Mouse (Mus musculus) heart, postnatal 4 days (tissue): Measurements from ENCODE around the gene Eps8l3. TPM values are rescaled to one million over a fixed set of nuclear protein-coding genes. Genes with fewer than 3 reads are reported as not detected.
A peak's percentile ranks its signal among the peaks of the same experiment; 100 is the strongest.

ENCODE experiments used
- DNase-seq: peaks from one replicate; pipeline ENCODE4 v3.0.0; 2021
- total RNA-seq, 2 experiments: library from RNA; stranded (reverse); gene quantifications; 2 replicates each; pipeline ENCODE4 v1.2.3; 2021

The Eps8l3 gene
- total RNA-seq = not detected

DNA sequence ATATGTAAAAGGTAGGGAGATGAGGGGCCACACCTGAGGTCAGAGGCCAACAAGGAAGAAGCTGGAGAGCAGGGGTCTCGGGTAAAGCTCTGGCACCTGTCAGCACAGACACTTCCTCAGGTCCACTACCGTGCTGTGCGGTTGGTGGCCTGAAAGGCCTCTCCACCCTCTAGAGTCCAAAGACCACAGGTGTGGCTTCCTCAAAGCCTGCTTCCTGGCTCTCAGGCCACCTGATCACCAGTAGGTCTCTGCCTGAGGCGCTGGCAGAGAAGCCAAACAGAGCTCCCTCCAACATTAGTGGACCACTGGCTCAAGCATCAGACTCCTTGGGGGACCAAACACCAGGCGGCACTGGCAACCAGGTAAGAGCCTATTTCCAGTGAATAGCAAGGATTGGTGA is at the start of gene Eps8l3:
Eps8l3 (plus strand) TSS at position 225 of the 400 bp plus-strand sequence.
- no peak for DNase-seq

- no peak for DNase-seq
These were observed 49.1 kb upstream of the Eps8l3 start for GRCm38 (mm10) chr3:107827873-107828405.

- DNase-seq = no peak
These were observed 48.5 kb upstream of the Eps8l3 start for GRCm38 (mm10) chr3:107828518-107828917.

DNA sequence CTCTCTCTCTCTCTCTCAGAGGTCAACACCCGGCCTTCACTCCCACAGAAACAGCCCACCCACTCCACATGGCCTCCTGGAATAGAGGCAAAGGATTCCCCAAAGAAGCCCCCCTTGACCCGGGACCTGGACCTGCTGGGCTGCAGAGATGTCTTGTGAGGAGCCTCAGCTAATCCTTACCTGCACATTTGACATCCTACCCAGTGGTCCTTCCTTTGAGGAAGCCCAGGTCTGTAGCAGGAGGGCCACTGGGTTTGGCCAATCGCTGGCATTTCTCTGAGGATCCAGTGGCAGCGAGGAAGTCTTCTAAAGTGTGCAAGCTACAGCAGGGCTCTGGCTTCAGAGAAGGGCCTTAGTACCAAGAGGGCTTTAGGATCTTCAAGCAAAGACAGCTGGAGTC is 48.0 kb upstream of the Eps8l3 start:
- no peak for DNase-seq

DNA sequence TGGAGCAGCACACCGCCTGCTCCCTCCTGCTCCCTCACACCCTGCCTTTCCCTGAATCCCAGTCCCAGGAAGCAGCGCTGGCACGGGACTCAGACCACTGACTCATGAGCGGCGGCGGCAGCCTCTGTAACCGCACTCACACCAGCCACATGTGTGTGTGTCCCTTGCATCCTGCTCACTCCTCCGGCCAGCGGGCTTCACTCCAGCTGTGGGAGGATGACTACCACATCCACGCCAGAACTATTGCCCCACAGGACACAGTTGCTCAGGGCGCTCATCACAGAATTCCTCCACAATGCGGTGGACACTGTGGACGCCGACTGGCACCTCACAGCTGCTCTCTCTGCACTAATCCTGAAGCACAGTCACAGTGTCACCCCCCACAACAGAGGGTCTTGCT is 47.4 kb upstream of the Eps8l3 start:
- peak; percentile 64 for DNase-seq

GRCm38 (mm10) chr3:107831875-107832554 is 45.0 kb upstream of the Eps8l3 start:
- no peak for DNase-seq

DNA sequence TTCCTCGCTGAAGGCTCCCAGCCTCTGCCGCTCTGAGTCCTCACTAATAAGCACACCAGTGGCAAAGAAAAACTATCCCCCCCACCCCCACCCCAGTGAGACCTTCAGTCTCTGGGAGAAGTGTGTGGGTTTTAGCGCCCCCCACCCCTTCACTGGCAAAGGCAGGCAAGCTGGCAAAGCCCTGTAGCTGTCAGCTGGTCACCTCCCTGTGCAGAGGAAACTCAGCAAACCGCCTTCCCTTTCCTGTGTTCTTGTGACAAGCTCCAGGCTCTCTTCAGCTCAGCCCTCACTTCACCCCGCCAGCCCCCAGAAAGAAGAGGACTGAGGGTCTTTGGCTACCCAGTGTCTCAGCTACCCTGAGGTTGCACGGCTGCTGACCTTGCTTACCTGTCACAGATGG is 44.4 kb upstream of the Eps8l3 start:
- DNase-seq = no peak

- no peak for DNase-seq
These were observed 43.7 kb upstream of the Eps8l3 start for GRCm38 (mm10) chr3:107833370-107833769.

DNA sequence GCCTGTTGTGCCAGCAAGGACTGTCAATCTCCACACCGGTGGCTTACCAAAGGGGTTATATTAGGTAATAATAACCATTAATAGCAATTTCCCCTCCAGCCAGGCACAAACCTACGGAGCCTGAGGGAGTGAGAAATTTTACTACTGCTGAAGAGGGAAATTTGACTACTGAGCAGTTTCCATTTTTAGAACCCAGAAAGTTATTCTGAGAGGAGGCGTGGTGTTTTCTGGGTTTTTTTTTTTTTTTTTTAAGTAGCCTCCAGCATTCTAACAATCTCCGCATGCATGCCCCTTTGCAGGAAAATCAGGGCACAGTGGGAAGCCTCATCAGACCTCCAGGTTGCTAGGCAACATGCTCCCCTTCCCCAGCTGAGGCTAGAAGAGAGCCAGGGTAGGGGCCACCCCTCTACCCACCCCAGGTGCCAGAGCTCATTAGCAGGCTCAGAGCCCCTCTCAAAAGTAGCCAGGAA is 43.1 kb upstream of the Eps8l3 start:
- no peak for DNase-seq

- DNase-seq = no peak
These were observed 41.7 kb upstream of the Eps8l3 start for GRCm38 (mm10) chr3:107835301-107835700.

DNA sequence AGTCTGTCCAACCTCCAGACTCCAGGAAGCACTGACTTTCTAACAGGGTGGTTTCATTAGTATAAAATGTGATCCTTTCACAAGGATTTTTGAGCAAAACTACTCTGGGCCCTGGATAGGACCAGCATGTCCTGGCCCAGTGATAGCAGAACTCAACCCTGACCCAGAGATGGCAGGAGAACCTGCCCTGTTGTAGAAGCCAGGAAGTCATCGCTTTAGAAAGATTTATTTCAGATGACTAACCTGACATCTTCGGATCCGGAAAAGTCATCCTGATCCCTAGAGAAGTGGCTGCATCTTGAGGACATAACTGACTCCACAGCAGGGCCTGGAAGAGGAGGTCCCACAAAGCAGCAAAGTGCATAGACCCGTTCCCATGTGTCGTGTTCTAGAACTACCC is 37.2 kb upstream of the Eps8l3 start:
- DNase-seq = no peak

DNA sequence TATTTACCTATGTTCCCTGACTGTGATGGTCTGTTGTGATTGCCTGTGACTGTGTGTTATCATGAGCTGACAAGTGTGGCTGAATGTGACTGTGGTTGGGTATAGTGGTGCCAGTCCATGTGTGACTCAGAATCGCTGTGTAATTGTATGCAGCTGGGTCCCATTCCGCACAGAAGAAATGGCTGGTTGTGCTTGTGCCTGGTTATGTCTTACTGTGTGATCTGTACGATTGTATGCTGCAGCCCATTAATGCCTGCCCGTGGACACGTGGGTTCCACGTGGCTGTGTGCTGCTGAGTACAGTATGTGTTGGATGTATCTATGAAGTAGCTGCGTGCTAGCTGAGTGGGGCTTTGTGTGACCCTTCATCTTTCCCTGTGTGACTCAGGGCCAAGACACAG is 36.2 kb upstream of the Eps8l3 start:
- DNase-seq = no peak

DNA sequence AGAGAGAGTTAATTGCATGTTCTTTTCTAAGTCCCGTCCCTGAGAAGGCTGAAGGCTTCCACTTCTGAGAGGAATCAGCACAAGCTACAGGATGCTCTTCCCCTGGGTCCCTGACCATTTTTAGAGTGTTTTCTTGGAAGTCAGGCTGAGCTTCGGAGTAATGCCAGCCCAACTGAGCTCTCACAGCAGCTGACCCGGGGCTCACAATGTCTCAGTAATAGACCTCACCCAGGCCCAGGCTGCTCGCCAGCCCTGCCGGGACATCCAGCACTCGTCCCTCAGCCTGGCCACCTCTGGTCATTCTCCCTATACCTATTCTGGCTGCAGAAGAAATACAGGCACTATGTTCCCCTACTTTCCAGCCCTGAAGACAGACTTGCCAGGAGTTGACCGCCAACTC is 35.7 kb upstream of the Eps8l3 start:
- peak; percentile 64 for DNase-seq

DNA sequence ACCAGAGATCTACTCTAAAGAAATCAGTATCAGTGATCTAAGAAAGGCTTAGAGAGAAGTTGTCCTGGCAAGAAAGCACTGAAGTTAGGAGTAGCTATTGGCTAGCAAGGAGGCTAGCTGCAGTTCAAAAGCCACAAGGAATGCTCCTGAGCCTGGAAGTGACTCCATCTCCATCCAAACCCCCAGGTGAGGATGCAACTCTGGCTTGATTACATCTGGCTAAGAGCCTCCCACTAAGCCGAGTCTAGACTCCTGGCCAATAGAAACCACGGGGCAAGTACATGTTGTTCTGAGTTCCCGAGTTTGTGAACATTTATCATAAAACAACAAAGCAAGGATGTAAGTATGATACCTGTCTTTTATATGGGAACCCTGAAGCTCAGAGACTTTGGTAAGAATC is 33.6 kb upstream of the Eps8l3 start:
- no peak for DNase-seq

DNA sequence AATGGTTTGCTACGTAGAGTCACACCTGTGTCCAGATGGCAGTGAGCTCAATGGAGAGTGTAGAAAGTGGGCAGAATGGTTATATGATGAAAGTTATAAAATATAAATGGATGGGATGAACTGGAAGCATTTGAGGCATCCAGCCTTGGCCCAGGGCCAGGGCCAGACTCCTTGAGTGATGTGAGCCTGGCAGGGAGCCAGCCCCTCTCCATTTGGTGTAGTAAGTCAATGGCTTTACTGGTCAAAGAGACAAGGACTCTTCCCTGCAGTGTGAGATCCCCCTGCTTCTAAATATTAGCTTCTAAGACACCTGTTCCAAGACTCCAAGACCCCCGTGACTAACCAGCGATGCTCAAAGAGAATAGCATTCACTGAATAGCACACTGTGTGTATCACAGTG is 33.0 kb upstream of the Eps8l3 start:
- DNase-seq = peak; percentile 74

- DNase-seq = no peak
These were observed 32.5 kb upstream of the Eps8l3 start for GRCm38 (mm10) chr3:107844499-107844898.

DNA sequence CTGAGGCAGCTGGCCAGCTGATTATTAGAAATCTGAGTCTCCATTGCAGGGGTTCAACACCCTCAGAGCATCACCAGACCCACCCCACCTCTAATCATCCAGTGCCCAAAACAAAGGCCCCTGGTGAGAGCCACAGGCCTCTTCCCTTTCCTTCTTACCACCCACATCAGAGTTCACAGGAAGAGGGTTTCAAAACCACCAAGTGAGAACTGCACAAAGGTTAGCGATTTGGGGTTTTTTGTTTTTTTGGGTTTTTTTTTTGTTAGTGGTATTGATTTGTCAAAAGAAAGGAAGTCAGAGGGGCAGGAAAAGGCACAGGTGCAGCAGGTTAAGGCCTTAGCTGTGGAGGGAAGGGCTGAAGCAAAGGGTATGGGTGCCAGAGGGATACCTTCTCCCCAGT is 30.9 kb upstream of the Eps8l3 start:
- DNase-seq = no peak

GRCm38 (mm10) chr3:107846835-107847234 is 30.2 kb upstream of the Eps8l3 start:
- DNase-seq = no peak

DNA sequence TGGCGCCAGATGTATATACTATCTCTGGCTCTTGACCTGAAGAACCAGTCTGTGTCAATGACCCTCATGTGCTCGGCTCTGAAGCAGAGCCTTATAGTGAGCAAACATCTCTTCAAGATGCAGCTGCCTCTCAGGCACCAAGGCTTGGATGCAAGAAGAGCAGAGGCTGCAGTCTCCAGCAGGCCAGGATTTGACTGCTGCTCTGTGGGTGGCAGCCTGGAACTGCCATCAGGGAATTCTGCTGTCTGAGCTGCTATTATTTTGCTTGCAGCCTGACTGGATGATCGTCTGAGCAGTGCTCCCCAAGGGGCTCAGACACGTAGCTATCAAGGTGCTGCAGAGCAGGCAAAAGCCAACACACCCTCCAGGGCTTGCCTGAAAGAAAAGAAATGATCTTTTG is 28.9 kb upstream of the Eps8l3 start:
- no peak for DNase-seq

- no peak for DNase-seq
These were observed 27.9 kb upstream of the Eps8l3 start for GRCm38 (mm10) chr3:107849000-107849692.

DNA sequence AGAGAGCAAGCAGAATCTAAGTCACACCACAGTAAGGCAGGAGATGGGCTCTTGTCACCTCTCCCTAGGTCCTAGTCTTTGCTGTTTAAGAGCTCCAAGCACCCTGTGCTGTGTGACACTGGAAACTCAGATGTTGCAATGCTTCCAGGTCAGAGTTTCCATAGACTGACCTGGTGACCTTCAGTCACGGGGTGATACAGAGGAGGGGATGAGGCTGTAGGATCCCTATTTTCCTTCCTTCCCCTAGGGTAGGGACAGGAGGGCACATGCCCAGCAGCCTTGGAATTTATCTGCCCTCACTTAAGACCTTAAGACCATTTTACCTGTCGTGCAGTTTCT is 27.4 kb upstream of the Eps8l3 start:
- DNase-seq = no peak

- DNase-seq = peak; percentile 74
These were observed 26.5 kb upstream of the Eps8l3 start for GRCm38 (mm10) chr3:107850418-107851031.

DNA sequence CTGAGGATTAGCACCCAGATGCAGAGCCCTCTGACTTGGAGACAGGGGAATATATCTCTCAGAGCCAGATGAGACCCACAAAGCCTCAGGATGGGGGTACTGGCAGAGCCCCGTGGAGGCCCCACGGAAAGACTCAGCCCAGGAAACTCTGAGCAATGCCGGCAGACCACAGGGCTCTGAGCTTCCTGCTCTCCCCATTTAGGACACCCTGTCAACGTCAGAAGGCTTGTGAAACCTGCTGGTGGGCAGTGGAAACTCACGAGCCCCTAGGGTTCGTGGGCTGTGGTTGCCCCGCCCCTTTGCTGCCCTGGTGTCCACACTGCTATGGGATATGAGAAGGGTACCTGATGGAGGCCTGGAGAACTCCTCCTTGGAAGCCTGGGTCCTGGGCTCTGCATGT is 24.2 kb upstream of the Eps8l3 start:
- DNase-seq = no peak
